Mouse (Mus musculus): ENCODE results near the gene Lrch1. TPM values are rescaled to one million over a fixed set of nuclear protein-coding genes. Genes with fewer than 3 reads are reported as not detected.

Lrch1 gene
- total RNA-seq (2023) = 23.5 and 35.5 TPM in 2 replicates

DNA sequence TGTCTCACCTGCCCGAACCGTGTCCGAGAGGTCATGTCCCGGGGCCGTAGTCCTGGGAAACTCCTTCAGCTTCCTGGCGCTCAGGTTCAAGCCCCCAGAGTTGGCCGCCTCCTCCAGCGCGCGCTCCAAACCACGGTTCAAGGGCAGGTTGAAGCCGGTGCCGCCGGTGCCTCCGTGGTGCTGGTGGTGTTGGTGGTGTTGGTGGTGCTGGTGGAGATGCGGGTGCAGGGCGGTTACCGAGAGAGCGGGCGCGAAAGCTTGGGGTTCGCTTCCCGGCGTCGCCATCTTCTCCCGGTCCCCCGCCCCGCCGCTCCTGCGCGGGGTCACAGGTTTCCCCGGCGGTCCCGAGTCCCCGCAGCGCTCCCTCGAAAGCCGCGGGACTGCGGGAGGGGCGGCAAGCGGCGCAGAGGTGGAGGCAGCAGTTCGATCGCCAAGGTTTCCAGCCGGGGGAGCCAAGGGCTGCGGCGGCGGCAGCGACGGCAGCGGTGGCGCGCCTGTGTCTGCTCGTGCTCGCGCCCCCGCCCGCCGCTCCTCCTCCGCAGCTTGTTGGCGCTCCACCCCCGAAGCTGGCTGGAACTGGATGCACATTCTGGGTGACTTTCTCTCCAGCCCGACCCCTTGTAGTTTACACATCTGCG lies at the start of gene Lrch1:
Gene Lrch1 (minus strand): TSS at position 501 of the 638 bp plus-strand sequence.

DNA sequence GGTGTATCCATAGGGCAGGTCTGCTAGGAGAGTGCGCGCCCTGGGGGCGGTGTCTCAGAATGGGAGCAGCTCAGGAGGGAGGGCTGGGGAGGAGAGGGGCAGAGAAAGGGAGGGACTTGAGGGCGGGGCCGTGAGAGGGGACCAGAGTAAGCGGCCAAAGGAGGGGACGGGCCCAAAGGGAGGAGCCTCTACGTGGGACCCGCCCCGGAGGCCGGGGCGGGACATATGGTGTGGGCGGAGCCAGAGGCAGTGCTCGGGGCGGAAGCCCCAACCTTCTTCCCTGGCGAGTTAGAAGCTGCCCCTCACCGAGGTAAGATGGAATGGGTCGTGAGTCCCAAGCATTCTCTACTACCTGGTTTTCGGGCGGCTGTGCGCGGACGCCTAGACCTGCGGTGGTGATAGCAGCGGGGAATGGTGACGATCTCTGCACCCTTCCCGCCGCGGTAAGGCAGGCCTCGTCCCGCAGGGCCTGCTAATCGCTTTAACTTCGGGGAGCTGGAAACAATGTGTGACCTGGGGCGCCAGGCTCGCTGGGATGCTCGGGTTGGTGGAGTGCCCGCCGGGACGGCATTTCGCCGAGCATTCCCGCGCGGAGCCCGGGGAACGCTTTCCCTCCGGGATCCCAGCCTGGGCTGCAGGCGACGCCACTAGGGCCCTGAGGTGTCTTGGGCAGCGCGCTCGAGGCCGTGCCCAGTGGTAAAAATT lies 215.4 kb downstream of the Lrch1 start, which contains the start of gene Esd:
Gene Esd (plus strand): TSS at position 219 of the 705 bp plus-strand sequence.

Other genes with a start within 250 kb of the Lrch1 start
- gene Esd, start 215.6 kb downstream of the Lrch1 start, total RNA-seq (2023) = 82.3 and 86.2 TPM in 2 replicates
- gene Rubcnl, start 68.2 kb upstream of the Lrch1 start, total RNA-seq (2023) = 18.7 and 19.5 TPM in 2 replicates
- gene Lrrc63, start 183.0 kb upstream of the Lrch1 start, total RNA-seq (2023) = 0.25 and 0.29 TPM in 2 replicates
- gene Lcp1, start 183.2 kb upstream of the Lrch1 start, total RNA-seq (2023) = 1,546 and 1,555 TPM in 2 replicates